Mouse (Mus musculus) CH12.LX (cell line): Measurements from ENCODE around the gene Fam114a1.

Source experiments
- CTCF ChIP-seq, 2 experiments: IDR thresholded peaks in 1 of 2; conservative IDR thresholded peaks in 1 of 2; 2 replicates each; pipeline ENCODE4 v1.5.1; 2011 to 2012; ENCODE audit warnings: low read depth in 2 of 2, low read length in 2 of 2, improper control_type of control experiment in 1 of 2, inconsistent platforms in 1 of 2, mild to moderate bottlenecking in 1 of 2, moderate library complexity in 1 of 2
- E2F4 ChIP-seq: IDR thresholded peaks from 2 replicates; pipeline ENCODE4 v1.6.1; 2011; ENCODE audit warnings: low read depth, low read length, improper control_type of control experiment; ENCODE audit not compliant: insufficient replicate concordance
- GABPA ChIP-seq: IDR thresholded peaks from 2 replicates; pipeline ENCODE4 v1.6.1; 2012; ENCODE audit warnings: low read depth, low read length, improper control_type of control experiment, inconsistent platforms; ENCODE audit not compliant: insufficient replicate concordance
- MAZ ChIP-seq: IDR thresholded peaks from 2 replicates; pipeline ENCODE4 v1.6.1; 2012; ENCODE audit warnings: low read depth, mild to moderate bottlenecking, inconsistent platforms, low read length, improper control_type of control experiment, moderate library complexity
- POLR2A ChIP-seq: IDR thresholded peaks from 2 replicates; pipeline ENCODE4 v1.6.1; 2011; ENCODE audit warnings: low read depth, mild to moderate bottlenecking, improper control_type of control experiment, low read length
- RCOR1 ChIP-seq: conservative IDR thresholded peaks from 2 replicates; pipeline ENCODE4 v1.6.1; 2012; ENCODE audit warnings: low read depth, mild to moderate bottlenecking, inconsistent platforms, low read length, improper control_type of control experiment
- USF1 ChIP-seq: IDR thresholded peaks from 2 replicates; pipeline ENCODE4 v1.6.1; 2014; ENCODE audit warnings: low read depth, mild to moderate bottlenecking, inconsistent platforms, low read length, improper control_type of control experiment
- USF2 ChIP-seq: conservative IDR thresholded peaks from 2 replicates; pipeline ENCODE4 v1.6.1; 2011; ENCODE audit warnings: low read depth, low read length, improper control_type of control experiment

GRCm38 (mm10) chr5:64989940-64990339 is 20.1 kb downstream of the Fam114a1 start:
- TF ChIP-seq CTCF (conservative IDR thresholded peaks at IDR 0.05 in 1 of 2, IDR thresholded peaks at IDR 0.05 in 1 of 2; ENCODE audit: low read depth in 2 of 2, low read length in 2 of 2) = no peak
- no peak for TF ChIP-seq E2F4
- no peak for TF ChIP-seq USF1
- no peak for TF ChIP-seq POLR2A
- no peak for TF ChIP-seq GABPA
- TF ChIP-seq RCOR1 = no peak
- no peak for TF ChIP-seq USF2
- TF ChIP-seq MAZ = no peak
